ENCODE assay signal across 8 mouse cellular contexts in genomic region chr1:180428101-180428712, GRCm38 (mm10). TPM values are rescaled to one million over a fixed set of nuclear protein-coding genes. Genes with fewer than 3 reads are reported as not detected.
DNase-seq lines count a peak whose midpoint lies in the region; TF ChIP-seq lines count a peak whose summit lies in the region.

No protein-coding gene starts in this region.

- H3K79me2 ChIP-seq in CH12.LX (replicated peaks; ENCODE audit: control insufficient read depth, extremely low read depth, insufficient read depth, poor library complexity, severe bottlenecking) (no peaks in the 10 kb centered on the region), macrophage (ENCODE audit: inconsistent target) (no peaks in the 10 kb centered on the region; the same call in 1 of the 2 replicates)

- H3K27ac ChIP-seq in kidney, adult 2 months (ENCODE audit: insufficient read depth, low read depth, low read length) = no peak overlapping the region
- H3K27ac ChIP-seq in CH12.LX (ENCODE audit: insufficient read depth, low read depth) = peak overlapping the region; percentile 13; the same call in 1 of the 2 replicates
- H3K27ac ChIP-seq in bone marrow, adult 2 months (ENCODE audit: control insufficient read depth, insufficient read depth, low read depth, low read length, poor library complexity) = no peak overlapping the region
- H3K27ac ChIP-seq in embryonic fibroblast, embryonic 13.5 days (ENCODE audit: insufficient read depth, low read length) = no peak overlapping the region
- H3K27ac ChIP-seq in macrophage = peak overlapping the region; percentile 89

- no peaks in the 10 kb centered on the region for H3K4me1 ChIP-seq in kidney, adult 2 months (ENCODE audit: control insufficient read depth, insufficient read depth, low read length)
- H3K4me1 ChIP-seq in CH12.LX (ENCODE audit: control insufficient read depth in 1 of 2, insufficient read depth in 2 of 2) = peaks cover 44 to 94% of the 10 kb centered on the region in 2 experiments
- peaks cover 3% of the 10 kb centered on the region; the same call in 1 of the 2 replicates for H3K4me1 ChIP-seq in bone marrow, adult 2 months (ENCODE audit: control insufficient read depth, insufficient read depth, low read length)
- peaks cover 5% of the 10 kb centered on the region; the same call in 1 of the 2 replicates for H3K4me1 ChIP-seq in embryonic fibroblast, embryonic 13.5 days (ENCODE audit: control insufficient read depth, insufficient read depth, low read length)

- in situ Hi-C loops in CH12.LX (cut with MboI; ENCODE audit: low pct_ligation_motif_present, low pct_unique_long_range_greater_than_20kb, low sequenced_read_pairs) = no loop called here

- peak; percentile 93 for TF ChIP-seq CTCF in kidney, adult 2 months (conservative IDR thresholded peaks at IDR 0.05; ENCODE audit: insufficient read depth, insufficient read length, low read depth, low read length)
- TF ChIP-seq CTCF in CH12.LX (conservative IDR thresholded peaks at IDR 0.05 in 1 of 2, IDR thresholded peaks at IDR 0.05 in 1 of 2; ENCODE audit: low read depth in 2 of 2, low read length in 2 of 2) = peak; percentile 95 to 99
- peak; percentile 89 for TF ChIP-seq CTCF in bone marrow, adult 2 months (IDR thresholded peaks at IDR 0.05; ENCODE audit: control insufficient read depth, insufficient read depth, low read length)
- peak; percentile 72; the same call in 1 of the 2 replicates for TF ChIP-seq CTCF in embryonic fibroblast, embryonic 13.5 days (IDR thresholded peaks at IDR 0.05; ENCODE audit: borderline replicate concordance, insufficient read depth, low read length)

- no peak overlapping the region for H3K4me3 ChIP-seq in kidney, adult 2 months (ENCODE audit: insufficient read depth, low read depth, low read length)
- H3K4me3 ChIP-seq in CH12.LX (replicated peaks in 1 of 3; ENCODE audit: low read depth in 2 of 3, low read length in 2 of 3, poor library complexity in 1 of 3) (peak overlapping the region in 1 of 3 experiments; percentile 31), macrophage (ENCODE audit: inconsistent target) (no peak overlapping the region)
- no peak overlapping the region for H3K4me3 ChIP-seq in bone marrow, adult 2 months (replicated peaks; ENCODE audit: control insufficient read depth, low read depth, low read length)
- no peak overlapping the region for H3K4me3 ChIP-seq in embryonic fibroblast, embryonic 13.5 days (ENCODE audit: insufficient read depth, low read length)

- no peaks in the 10 kb centered on the region for H3K9me3 ChIP-seq in CH12.LX (replicated peaks; ENCODE audit: low read length)

- peak; percentile 77 for DNase-seq in kidney, adult 2 months
- DNase-seq in kidney, adult 11 months = no peak
- peak; percentile 83 for DNase-seq in CH12.LX (ENCODE audit: extremely low read depth)
- peak; percentile 59 to 74 for DNase-seq in kidney, postnatal 36 days
- peak; percentile 70 for DNase-seq in thymus, postnatal 0 days (ENCODE audit: low spot score)

- dilution Hi-C loops in CH12.LX (cut with MboI; ENCODE audit: extremely low pct_ligation_motif_present, extremely low pct_unique_long_range_greater_than_20kb, low sequenced_read_pairs) = no loop called here

- H3K36me3 ChIP-seq in kidney, adult 2 months (ENCODE audit: control insufficient read depth, insufficient read depth, low read length) = no peaks in the 10 kb centered on the region
- H3K36me3 ChIP-seq in CH12.LX (replicated peaks in 1 of 2; ENCODE audit: control insufficient read depth in 1 of 2, insufficient read depth in 1 of 2, low read length in 1 of 2) = peaks cover 0 to 8% of the 10 kb centered on the region in 2 experiments
- H3K36me3 ChIP-seq in macrophage (ENCODE audit: inconsistent target) = no peaks in the 10 kb centered on the region

- TF ChIP-seq POLR2A in kidney, adult 2 months (IDR thresholded peaks at IDR 0.05; ENCODE audit: low read depth, low read length) = no peak
- TF ChIP-seq POLR2A in CH12.LX (IDR thresholded peaks at IDR 0.05; ENCODE audit: low read depth, low read length) = no peak; the same call in 1 of the 2 replicates
- no peak for TF ChIP-seq POLR2A in bone marrow, adult 2 months (IDR thresholded peaks at IDR 0.05; ENCODE audit: borderline replicate concordance, control insufficient read depth, low read depth, low read length)
- TF ChIP-seq POLR2A in embryonic fibroblast, embryonic 13.5 days (IDR thresholded peaks at IDR 0.05; ENCODE audit: low read depth, low read length) = no peak

- peak overlapping the region; percentile 54 for H3K4me2 ChIP-seq in CH12.LX (ENCODE audit: insufficient read depth, low read depth, poor library complexity, severe bottlenecking)

- peak; percentile 57 for TF ChIP-seq EP300 in CH12.LX (IDR thresholded peaks at IDR 0.05; ENCODE audit: low read length)

- WGBS in kidney, adult 2 months = 21% methylated on average over 9 of the region's 9 CpGs
- WGBS in bone marrow, adult 2 months = 5% methylated on average over 9 of the region's 9 CpGs
- 8% methylated on average over 9 of the region's 9 CpGs for WGBS in macrophage (ENCODE audit: missing documents)

- H3K9ac ChIP-seq in CH12.LX (ENCODE audit: insufficient read depth, low read depth) = peak overlapping the region; percentile 10

- H3K27me3 ChIP-seq in kidney, adult 2 months (replicated peaks; ENCODE audit: control insufficient read depth, insufficient read depth, low read length) = no peaks in the 10 kb centered on the region
- H3K27me3 ChIP-seq in CH12.LX (replicated peaks) = no peaks in the 10 kb centered on the region

- TF ChIP-seq RAD21 in CH12.LX (IDR thresholded peaks at IDR 0.05; ENCODE audit: low read depth, low read length) = peak; percentile 70

TF ChIP-seq in CH12.LX, 34 proteins besides CTCF, POLR2A, EP300 and RAD21 (continues in another document):
- TF ChIP-seq RCOR1 (conservative IDR thresholded peaks at IDR 0.05; ENCODE audit: low read depth, low read length) = no peak; the same call in 1 of the 2 replicates
- TF ChIP-seq SMC3 (IDR thresholded peaks at IDR 0.05; ENCODE audit: low read depth, low read length) = peak; percentile 95
- no peak for TF ChIP-seq GABPA (IDR thresholded peaks at IDR 0.05; ENCODE audit: insufficient replicate concordance, low read depth, low read length)
- no peak for TF ChIP-seq ZMIZ1 (IDR thresholded peaks at IDR 0.05; ENCODE audit: low read depth, low read length)
- no peak for TF ChIP-seq ELF1 (IDR thresholded peaks at IDR 0.05; ENCODE audit: low read depth, low read length)
- TF ChIP-seq ZC3H11A (IDR thresholded peaks at IDR 0.05; ENCODE audit: low read depth, low read length) = peak; percentile 38
- peak; percentile 21; the same call in 1 of the 2 replicates for TF ChIP-seq ETS1 (conservative IDR thresholded peaks at IDR 0.05; ENCODE audit: low read depth, low read length)
- TF ChIP-seq BHLHE40 (IDR thresholded peaks at IDR 0.05; ENCODE audit: low read depth, low read length) = peak; percentile 72; the same call in 1 of the 2 replicates
- TF ChIP-seq MAZ (IDR thresholded peaks at IDR 0.05; ENCODE audit: low read depth, low read length) = peak; percentile 52; the same call in 1 of the 2 replicates
- no peak for TF ChIP-seq PAX5 (IDR thresholded peaks at IDR 0.05; ENCODE audit: low read length)
- TF ChIP-seq TCF12 (IDR thresholded peaks at IDR 0.05; ENCODE audit: low read depth, low read length) = 0 out of 2 replicates have a peak, but pooled peaks have one; percentile 63
- peak; percentile 95 for TF ChIP-seq ZNF384 (IDR thresholded peaks at IDR 0.05; ENCODE audit: low read depth, low read length)
- no peak for TF ChIP-seq TBP (conservative IDR thresholded peaks at IDR 0.05; ENCODE audit: low read depth, low read length)
- peak; percentile 50; the same call in 1 of the 2 replicates for TF ChIP-seq SIN3A (IDR thresholded peaks at IDR 0.05; ENCODE audit: low read length)
- TF ChIP-seq USF2 (conservative IDR thresholded peaks at IDR 0.05; ENCODE audit: low read depth, low read length) = no peak
- no peak for TF ChIP-seq KAT2A (IDR thresholded peaks at IDR 0.05; ENCODE audit: insufficient replicate concordance, low read length)
- peak; percentile 65; the same call in 1 of the 2 replicates for TF ChIP-seq MEF2A (IDR thresholded peaks at IDR 0.05; ENCODE audit: borderline replicate concordance, low read depth, low read length)
- TF ChIP-seq ZKSCAN1 (IDR thresholded peaks at IDR 0.05; ENCODE audit: borderline replicate concordance, low read depth, low read length) = no peak
- TF ChIP-seq MXI1 (IDR thresholded peaks at IDR 0.05; ENCODE audit: low read depth, low read length) = peak; percentile 93
- TF ChIP-seq UBTF (IDR thresholded peaks at IDR 0.05; ENCODE audit: low read depth, low read length) = no peak
- TF ChIP-seq JUND (conservative IDR thresholded peaks at IDR 0.05; ENCODE audit: low read depth, low read length) = peak; percentile 64; the same call in 1 of the 2 replicates
- no peak for TF ChIP-seq CHD1 (IDR thresholded peaks at IDR 0.05; ENCODE audit: low read depth, low read length)
- TF ChIP-seq CHD2 (IDR thresholded peaks at IDR 0.05; ENCODE audit: low read length) = 0 out of 2 replicates have a peak, but pooled peaks have one; percentile 52
- TF ChIP-seq NELFE (IDR thresholded peaks at IDR 0.05; ENCODE audit: low read depth, low read length) = 0 out of 2 replicates have a peak, but pooled peaks have one; percentile 51
- TF ChIP-seq MAFK (IDR thresholded peaks at IDR 0.05; ENCODE audit: insufficient replicate concordance, low read length) = peak; percentile 6; the same call in 1 of the 2 replicates
- 0 out of 2 replicates have a peak, but pooled peaks have one; percentile 43 for TF ChIP-seq E2F4 (IDR thresholded peaks at IDR 0.05; ENCODE audit: insufficient replicate concordance, low read depth, low read length)

RNA-seq across cellular contexts. Expression of gene Stum, which starts 55.1 kb away (rescaled TPM):
- polyA plus RNA-seq in kidney, adult 2 months (2012; rRNA removed) = 0.69 and 1.1 TPM in 2 replicates
- total RNA-seq in CH12.LX (2012; rRNA removed) (0.34 and 0.42 TPM in 2 replicates), CH12.LX (2014; rRNA removed) (0.51 and 0.80 TPM in 2 replicates)
- polyA plus RNA-seq in CH12.LX (2012; ENCODE audit: insufficient read length, low read depth) (0.61 and 0.67 TPM in 2 replicates), macrophage (2018) (0.05 to 0.09 TPM in 2 of 3 replicates, not detected in the other)
- polyA plus RNA-seq in bone marrow, adult 2 months (2011; ENCODE audit: insufficient read depth, insufficient read length, low replicate concordance, missing spikeins) = not detected in 2 replicates
- not detected in 2 replicates for polyA plus RNA-seq in embryonic fibroblast, embryonic 13.5 days (2011; ENCODE audit: insufficient read length, low read depth, missing spikeins)
- 1 to 10 TPM in 1 of 26 experiments, under 1 TPM in 6, not detected in 19; 0.12 to 1.3 (median 0.18) TPM for total RNA-seq in macrophage (2018; cell fraction: chromatin; rRNA removed)
- under 1 TPM in 15 of 26 experiments, not detected in 11; 0.04 to 0.29 (median 0.10) TPM for total RNA-seq in macrophage (2018; cell fraction: cytosol; rRNA removed)
- 1 to 10 TPM in 1 of 26 experiments, under 1 TPM in 9, not detected in 16; 0.05 to 1.1 (median 0.22) TPM for total RNA-seq in macrophage (2018; cell fraction: nucleus; rRNA removed)
- 0.22 and 0.28 TPM in 2 replicates for polyA plus RNA-seq in thymus, postnatal 0 days (2015; fragmentation: Nextera tagmentation; extraction: Ambion mirVana)

Comparison
In these comparisons a context has a peak if more than half of its experiments do, and no peak if none do; other contexts are left out.
1. H3K27ac ChIP-seq: peak in CH12.LX (single experiment) and macrophage (single experiment); none in kidney, adult 2 months (single experiment), bone marrow, adult 2 months (single experiment) and embryonic fibroblast, embryonic 13.5 days (single experiment).
2. Peak in every context shown above with its lines, with median percentiles within 50 percentile points of each other: CTCF ChIP-seq.